Mouse (Mus musculus) cerebellum, adult 11 months (tissue): ENCODE measurements around the gene Anapc11.
A peak's percentile ranks its signal among the peaks of the same experiment; 100 is the strongest.

Experiments used
- DNase-seq: peaks from one replicate; pipeline ENCODE4 v3.0.0; 2022

Anapc11 gene

GRCm38 (mm10) chr11:120608241-120609034 is 10.2 kb downstream of the Anapc11 start, which contains the start of gene Npb:
Npb (plus strand) TSS chr11:120608477.
- no peak for DNase-seq

GRCm38 (mm10) chr11:120609250-120609649 is 11.0 kb downstream of the Anapc11 start:
- no peak for DNase-seq

- no peak for DNase-seq
Observed at GRCm38 (mm10) chr11:120610477-120611046, 12.3 kb downstream of the Anapc11 start.

- DNase-seq: peak; percentile 93
Observed at GRCm38 (mm10) chr11:120612763-120613162, 14.5 kb downstream of the Anapc11 start.

GRCm38 (mm10) chr11:120613481-120613972 is 15.3 kb downstream of the Anapc11 start:
- no peak for DNase-seq

GRCm38 (mm10) chr11:120613976-120614375 is 15.8 kb downstream of the Anapc11 start:
- DNase-seq: no peak

- DNase-seq: no peak
Observed at GRCm38 (mm10) chr11:120615167-120615566, 16.9 kb downstream of the Anapc11 start.

- no peak for DNase-seq
Observed at GRCm38 (mm10) chr11:120615606-120616203, 17.5 kb downstream of the Anapc11 start.

GRCm38 (mm10) chr11:120616617-120617294 is 18.5 kb downstream of the Anapc11 start:
- no peak for DNase-seq

- DNase-seq: peak; percentile 93
Observed at GRCm38 (mm10) chr11:120617519-120618112, 19.4 kb downstream of the Anapc11 start, which contains the start of gene Pcyt2. Pcyt2 (minus strand) TSS chr11:120617936.

- DNase-seq: no peak
Observed at GRCm38 (mm10) chr11:120618619-120619535, 20.7 kb downstream of the Anapc11 start.

GRCm38 (mm10) chr11:120620195-120620594 is 22.0 kb downstream of the Anapc11 start:
- no peak for DNase-seq

GRCm38 (mm10) chr11:120622805-120623204 is 24.6 kb downstream of the Anapc11 start:
- DNase-seq: no peak

- DNase-seq: no peak
Observed at GRCm38 (mm10) chr11:120623961-120624679, 25.9 kb downstream of the Anapc11 start.

- DNase-seq: peak; percentile 80
Observed at GRCm38 (mm10) chr11:120624680-120625111, 26.5 kb downstream of the Anapc11 start.

GRCm38 (mm10) chr11:120625152-120625775 is 27.0 kb downstream of the Anapc11 start, which contains the start of gene Sirt7:
Sirt7 (minus strand) TSS chr11:120625240.
- DNase-seq: no peak

GRCm38 (mm10) chr11:120626785-120627467 is 28.7 kb downstream of the Anapc11 start:
- DNase-seq: no peak

- DNase-seq: no peak
Observed at GRCm38 (mm10) chr11:120627468-120628300, 29.5 kb downstream of the Anapc11 start.
